Mouse (Mus musculus) heart, postnatal 0 days (tissue): ENCODE measurements around the gene Tspan2.

Experiments
- CTCF ChIP-seq: IDR thresholded peaks from 2 replicates; pipeline ENCODE4 v1.5.1; 2016; ENCODE audit warnings: antibody characterized with exemption, control low read depth, low read depth
- EP300 ChIP-seq: IDR thresholded peaks from 2 replicates; pipeline ENCODE4 v1.6.1; 2016; ENCODE audit warnings: antibody characterized with exemption, low read depth

GRCm38 (mm10) chr3:102724798-102725459 lies 9.4 kb upstream of the Tspan2 start:
- TF ChIP-seq CTCF (no peak), EP300 (no peak)
